Mouse (Mus musculus) E14TG2a.4 (cell line): ENCODE data around the gene Pkp4.

Source experiments
- H3K27me3 ChIP-seq: 2 replicates; pipeline ENCODE4 v1.6.1; 2014; ENCODE audit warnings: low read length, control low read depth; ENCODE audit not compliant: insufficient read depth
- H3K36me3 ChIP-seq: 2 replicates; pipeline ENCODE4 v1.6.1; 2014; ENCODE audit warnings: low read length, control low read depth; ENCODE audit not compliant: insufficient read depth
- H3K4me1 ChIP-seq: replicated peaks from 2 replicates; pipeline ENCODE4 v1.6.1; 2014; ENCODE audit warnings: low read depth, low read length, control low read depth
- H3K4me3 ChIP-seq: replicated peaks from 2 replicates; pipeline ENCODE4 v1.5.1; 2014; ENCODE audit warnings: mild to moderate bottlenecking, low read length
- H3K9me3 ChIP-seq: 2 replicates; pipeline ENCODE4 v1.6.1; 2014; ENCODE audit warnings: low read length, control low read depth
- CTCF ChIP-seq: conservative IDR thresholded peaks from 2 replicates; pipeline ENCODE4 v1.5.1; 2014; ENCODE audit warnings: low read length
- NANOG ChIP-seq: IDR thresholded peaks from 2 replicates; pipeline ENCODE4 v1.6.1; 2014; ENCODE audit warnings: borderline replicate concordance, low read length, mixed read lengths
- POU5F1 ChIP-seq: IDR thresholded peaks from 2 replicates; pipeline ENCODE4 v1.6.1; 2014; ENCODE audit warnings: low read length, borderline replicate concordance

The Pkp4 gene

DNA sequence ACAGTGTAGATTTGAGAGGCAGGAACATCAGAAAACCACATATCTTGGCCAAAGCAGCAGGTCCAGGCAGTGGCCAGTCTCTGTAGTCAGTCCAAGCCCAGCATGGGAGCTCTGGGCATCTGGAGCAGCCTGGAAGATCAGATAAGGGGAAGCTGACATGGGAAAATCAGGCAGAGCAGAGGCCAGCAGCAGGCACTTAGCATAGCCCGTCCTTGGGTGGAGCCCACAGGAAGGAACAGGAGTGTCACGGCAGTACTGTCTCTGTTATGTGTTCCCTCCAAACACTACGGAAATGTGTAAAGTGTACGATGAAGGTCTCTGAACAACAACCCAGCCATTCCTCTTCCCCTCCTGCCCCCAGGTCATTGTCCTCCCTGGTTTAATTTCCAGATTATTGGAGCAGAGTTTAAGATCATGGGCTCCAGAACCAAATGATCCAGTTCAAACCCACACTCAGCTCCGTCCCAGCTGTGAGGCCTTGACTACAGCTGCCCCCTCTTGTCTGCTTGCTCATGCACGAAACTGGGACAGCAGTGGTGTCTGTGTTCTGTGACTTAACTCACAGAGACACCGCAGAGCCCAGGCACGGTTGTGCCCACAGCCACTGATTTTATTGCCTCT, 241.3 kb downstream of the Pkp4 start:
- no peaks in the 10 kb centered on the region for H3K36me3 ChIP-seq
- no peak overlapping the region for H3K4me3 ChIP-seq
- peaks cover 17% of the 10 kb centered on the region for H3K4me1 ChIP-seq
- peaks cover 4% of the 10 kb centered on the region for H3K9me3 ChIP-seq
- no peaks in the 10 kb centered on the region for H3K27me3 ChIP-seq
- TF ChIP-seq NANOG, result no peak
- TF ChIP-seq POU5F1, result no peak
- TF ChIP-seq CTCF, result no peak

DNA sequence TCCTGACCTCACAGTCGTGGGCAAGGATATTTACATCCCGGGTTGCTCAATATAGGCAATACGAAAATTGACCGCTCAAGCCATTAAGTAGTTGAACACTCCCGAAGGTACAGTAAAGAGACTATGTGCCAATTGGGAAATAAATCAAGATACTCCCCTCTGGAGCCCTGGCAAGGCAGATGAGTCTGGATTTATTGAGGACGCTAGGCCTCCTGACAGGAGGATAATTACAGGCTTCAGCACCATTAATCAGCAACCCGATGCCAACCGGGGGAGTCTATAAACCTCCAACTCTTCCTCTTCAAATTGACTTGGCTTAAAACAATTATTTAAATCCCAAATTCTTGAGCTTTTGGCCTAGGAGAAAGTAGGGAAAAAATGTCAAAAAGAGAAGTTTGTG, 243.4 kb downstream of the Pkp4 start:
- no peak for TF ChIP-seq CTCF
- Histone ChIP-seq H3K4me3 (no peak overlapping the region), H3K27me3 (no peaks in the 10 kb centered on the region), H3K36me3 (no peaks in the 10 kb centered on the region), H3K4me1 (peaks cover 32% of the 10 kb centered on the region), H3K9me3 (no peaks in the 10 kb centered on the region)
